Mouse (Mus musculus) midbrain, embryonic 16.5 days (tissue): ENCODE data around the gene Rad51b. TPM values are rescaled to one million over a fixed set of nuclear protein-coding genes. Genes with fewer than 3 reads are reported as not detected.

Experiments
- ATAC-seq: fragments of 200-750 bp; cut with Nextera tagmentation; 2 replicates; pipeline ENCODE4 v1.8.0; 2017; ENCODE audit warnings: moderate TSS enrichment
- H3K27ac ChIP-seq: fragments of 300-500 bp; sonication (generic); 2 replicates; pipeline ENCODE4 v1.5.1; 2014; ENCODE audit warnings: mild to moderate bottlenecking, low read length, mixed read lengths
- H3K27me3 ChIP-seq: fragments of 300-500 bp; sonication (generic); 2 replicates; pipeline ENCODE4 v1.6.1; 2014; ENCODE audit warnings: low read depth, low read length, mixed read lengths; ENCODE audit not compliant: control insufficient read depth, insufficient read depth
- H3K36me3 ChIP-seq: fragments of 300-500 bp; sonication (generic); 2 replicates; pipeline ENCODE4 v1.6.1; 2014; ENCODE audit warnings: mild to moderate bottlenecking, low read length, moderate library complexity, mixed read lengths; ENCODE audit not compliant: control insufficient read depth, insufficient read depth
- H3K4me1 ChIP-seq: fragments of 300-500 bp; sonication (generic); 2 replicates; pipeline ENCODE4 v1.6.1; 2014; ENCODE audit warnings: mild to moderate bottlenecking, low read length, mixed read lengths; ENCODE audit not compliant: control insufficient read depth, insufficient read depth
- H3K4me2 ChIP-seq: fragments of 300-500 bp; sonication (generic); 2 replicates; pipeline ENCODE4 v1.6.1; 2014; ENCODE audit warnings: mild to moderate bottlenecking, low read length, mixed read lengths
- H3K4me3 ChIP-seq: fragments of 300-500 bp; sonication (generic); 2 replicates; pipeline ENCODE4 v1.5.1; 2014; ENCODE audit warnings: low read depth, mild to moderate bottlenecking, low read length, moderate library complexity, mixed read lengths
- H3K9ac ChIP-seq: fragments of 300-500 bp; sonication (generic); 2 replicates; pipeline ENCODE4 v1.6.1; 2014; ENCODE audit warnings: low read depth, low read length, mixed read lengths
- H3K9me3 ChIP-seq: fragments of 300-500 bp; sonication (generic); replicated peaks from 2 replicates; pipeline ENCODE4 v1.6.1; 2014; ENCODE audit warnings: mild to moderate bottlenecking, low read length, mixed read lengths; ENCODE audit not compliant: control insufficient read depth, poor library complexity, severe bottlenecking
- WGBS: fragments of 180-500 bp; shearing (Covaris S2); extraction: QIAGEN DNeasy Blood & Tissue Kit; methylation state at CpG from one replicate; pipeline ENCODE4 v1.1.7; 2014; 5-methylcytosine and 5-hydroxymethylcytosine counted together
- polyA plus RNA-seq: library from polyadenylated mRNA; unstranded; fragments of >200 nt; fragmentation: Nextera tagmentation; extraction: Ambion mirVana; gene quantifications from 2 replicates; pipeline ENCODE4 v1.2.1, GENCODE M21; 2015

The Rad51b gene
- polyA plus RNA-seq, 1 experiment from 2014 or later: 1.5 TPM

DNA sequence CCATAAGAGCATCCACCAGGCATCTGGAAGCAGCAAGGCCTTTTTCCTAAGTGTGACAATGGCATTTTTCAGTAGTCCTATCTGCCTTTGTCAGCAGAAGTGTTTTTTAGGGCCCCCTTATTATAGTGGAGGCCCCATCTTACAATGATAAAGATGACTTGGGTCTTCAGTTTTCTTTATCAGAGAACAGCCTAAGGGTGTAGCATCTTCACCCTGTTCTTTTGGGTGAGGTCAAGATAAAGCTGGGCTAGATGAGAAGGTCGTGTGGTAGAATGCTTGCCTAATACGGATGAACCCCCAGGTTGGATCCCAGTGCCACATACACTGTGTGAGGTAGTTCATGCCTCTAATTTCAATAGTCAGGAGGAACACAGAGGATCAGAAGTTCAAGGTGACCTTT lies 307.8 kb downstream of the Rad51b start:
- no peaks in the 10 kb centered on the region for H3K27me3 ChIP-seq
- H3K4me3 ChIP-seq: no peak overlapping the region
- H3K9ac ChIP-seq: no peak overlapping the region
- no peak overlapping the region for H3K4me2 ChIP-seq
- 93% methylated on average over 2 of the region's 2 CpGs for WGBS
- no peaks in the 10 kb centered on the region for H3K36me3 ChIP-seq
- no peak overlapping the region for H3K27ac ChIP-seq
- no peaks in the 10 kb centered on the region for H3K9me3 ChIP-seq
- peaks cover 3% of the 10 kb centered on the region; the same call in 1 of the 2 replicates for H3K4me1 ChIP-seq
- ATAC-seq: no peak

DNA sequence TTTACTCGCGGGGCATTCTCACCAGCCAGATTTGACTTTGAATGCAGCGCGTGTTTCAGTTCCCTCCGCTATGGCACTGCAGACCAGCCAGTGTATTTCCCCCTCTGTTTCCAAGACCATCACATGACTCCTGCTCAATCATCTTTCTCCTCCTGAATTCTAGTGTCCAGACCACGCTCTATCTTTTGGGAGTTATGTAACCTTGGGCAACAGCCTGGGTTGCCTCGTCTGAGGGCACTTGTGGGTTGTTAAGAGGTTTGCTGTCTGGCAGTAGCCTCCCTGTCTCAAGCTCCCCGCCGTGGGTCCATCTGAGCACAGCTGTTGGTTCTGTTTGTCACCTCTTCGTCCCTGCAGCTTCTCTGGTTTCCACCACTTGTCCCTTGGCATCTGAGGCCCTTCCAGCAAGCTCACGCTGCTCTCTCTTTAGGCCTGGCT lies 309.1 kb downstream of the Rad51b start:
- no peaks in the 10 kb centered on the region for H3K4me1 ChIP-seq
- H3K9ac ChIP-seq: no peak overlapping the region
- no peaks in the 10 kb centered on the region for H3K27me3 ChIP-seq
- no peak overlapping the region for H3K4me2 ChIP-seq
- WGBS: 93% methylated on average over 11 of the region's 11 CpGs
- no peak overlapping the region for H3K27ac ChIP-seq
- no peaks in the 10 kb centered on the region for H3K36me3 ChIP-seq
- no peak overlapping the region for H3K4me3 ChIP-seq
- no peaks in the 10 kb centered on the region for H3K9me3 ChIP-seq
- no peak for ATAC-seq

DNA sequence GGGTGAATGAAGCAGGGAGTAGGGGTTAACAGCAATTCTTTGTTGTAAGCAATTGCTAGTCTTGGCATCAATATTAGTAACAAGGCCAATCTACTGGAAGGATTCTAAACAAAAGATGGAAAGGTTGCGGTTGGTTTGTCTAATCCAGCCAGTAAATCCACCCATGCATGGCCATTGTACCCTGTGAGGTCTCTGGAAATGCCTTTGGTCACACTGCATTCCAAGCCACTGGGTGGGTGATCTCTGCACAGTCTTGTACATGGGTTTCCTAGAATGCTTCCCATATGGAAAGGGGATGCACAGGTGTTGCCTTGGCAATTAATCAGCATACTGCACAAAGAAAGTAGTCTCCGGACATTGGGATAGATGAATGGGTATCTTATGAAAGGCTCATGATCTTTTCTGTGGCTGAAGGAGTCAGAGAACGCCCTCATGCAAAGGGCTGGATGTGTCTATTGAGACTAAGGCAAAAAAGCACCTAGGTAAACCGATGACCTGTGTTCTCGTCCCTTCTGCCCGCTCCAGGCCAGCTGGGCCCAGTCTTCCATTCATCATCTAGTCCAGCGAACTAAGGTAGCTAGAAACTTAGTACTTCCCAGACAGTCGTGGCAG lies 312.4 kb downstream of the Rad51b start:
- Histone ChIP-seq H3K4me3 (no peak overlapping the region), H3K27ac (no peak overlapping the region), H3K4me1 (no peaks in the 10 kb centered on the region), H3K4me2 (no peak overlapping the region), H3K9me3 (no peaks in the 10 kb centered on the region), H3K36me3 (no peaks in the 10 kb centered on the region), H3K27me3 (no peaks in the 10 kb centered on the region), H3K9ac (no peak overlapping the region)
- ATAC-seq: no peak
- WGBS: 27% methylated on average over 8 of the region's 8 CpGs

DNA sequence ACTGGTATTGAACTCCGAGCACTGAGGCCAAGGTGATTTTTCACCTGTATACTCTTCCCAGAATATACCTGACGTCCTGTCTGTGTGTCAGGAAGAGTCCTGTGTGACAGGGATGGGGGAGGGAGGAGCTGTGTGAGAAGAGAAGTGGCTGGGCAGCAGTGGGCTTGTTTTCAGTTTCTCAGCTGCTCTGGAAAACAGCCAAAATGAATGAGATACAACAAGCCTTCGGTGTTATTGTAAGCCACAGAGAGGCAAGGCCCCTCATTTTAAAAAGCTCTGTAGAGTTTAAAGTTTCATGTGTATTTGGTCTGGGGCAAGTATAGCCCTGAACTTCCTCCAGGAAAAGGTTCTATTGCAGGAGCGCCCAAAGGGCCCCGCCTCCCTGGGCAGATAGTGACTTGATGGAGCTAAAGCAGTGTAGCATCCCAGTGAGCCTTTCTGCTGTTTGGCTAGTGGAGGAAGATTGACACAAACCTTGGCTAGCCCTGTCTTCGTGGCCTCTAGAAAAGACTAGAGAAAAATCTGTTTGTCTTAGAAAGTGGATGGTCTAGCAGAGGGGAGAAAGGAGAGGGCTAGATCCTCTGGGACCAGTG lies 313.5 kb downstream of the Rad51b start:
- WGBS: 67% methylated on average over 6 of the region's 6 CpGs
- Histone ChIP-seq H3K9me3 (no peaks in the 10 kb centered on the region), H3K4me1 (no peaks in the 10 kb centered on the region), H3K27ac (no peak overlapping the region), H3K27me3 (no peaks in the 10 kb centered on the region), H3K4me2 (no peak overlapping the region), H3K36me3 (no peaks in the 10 kb centered on the region), H3K9ac (no peak overlapping the region), H3K4me3 (no peak overlapping the region)
- no peak for ATAC-seq

DNA sequence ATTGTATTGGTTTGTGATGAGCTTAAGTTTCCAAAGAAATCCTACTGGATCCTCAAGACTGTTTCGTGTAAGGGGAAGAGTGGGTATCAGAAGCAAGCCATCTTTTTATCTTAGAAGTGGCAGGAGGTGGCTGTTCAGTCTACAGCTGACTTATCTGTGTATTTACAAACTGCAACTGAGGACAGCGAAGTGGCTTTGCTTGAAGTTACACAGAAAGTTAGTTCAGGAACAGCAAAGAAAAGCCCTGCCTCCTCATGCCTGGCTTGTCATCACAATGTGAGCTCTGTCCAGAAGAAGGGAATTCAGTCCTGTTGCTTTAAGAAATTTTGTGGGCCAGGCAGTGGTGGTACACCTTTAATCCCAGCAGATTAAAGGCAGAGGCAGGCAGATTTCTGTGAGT lies 314.6 kb downstream of the Rad51b start:
- no peak for ATAC-seq
- WGBS: 94% methylated on average over 2 of the region's 2 CpGs

DNA sequence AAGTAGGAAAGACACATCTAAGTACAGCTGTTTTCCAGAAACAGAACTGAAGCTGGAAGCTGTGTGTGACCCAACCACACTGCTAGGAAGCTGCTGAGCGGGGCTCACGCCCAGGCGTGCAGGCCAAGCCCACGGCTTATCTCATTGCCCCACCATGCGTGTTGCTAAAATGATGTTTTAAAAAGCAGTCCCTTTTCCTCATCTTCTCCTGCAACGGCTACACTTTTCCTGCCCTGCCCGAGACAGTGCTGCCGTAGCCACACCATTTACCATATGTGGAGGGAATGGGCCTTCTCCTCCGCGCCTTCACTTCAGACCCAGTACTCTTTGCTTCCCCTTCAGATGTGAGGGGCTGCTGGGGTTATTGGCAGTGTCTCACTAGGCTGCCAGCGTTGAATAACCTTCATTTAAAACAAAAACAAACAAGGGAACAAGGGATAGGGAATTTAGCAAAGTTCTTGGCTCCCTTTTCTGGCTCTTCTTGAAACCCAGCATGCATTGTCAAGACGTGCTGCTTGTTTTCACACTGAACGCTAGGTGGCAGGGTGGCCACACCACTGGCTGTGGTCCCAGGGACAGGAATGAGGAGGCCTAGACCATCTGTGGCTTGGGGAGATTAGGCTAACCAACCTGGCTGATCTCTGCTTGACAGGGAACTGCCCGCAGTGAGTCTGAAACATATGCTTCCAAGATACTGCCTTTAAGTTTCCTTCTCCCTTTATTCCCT lies 315.4 kb downstream of the Rad51b start:
- Histone ChIP-seq H3K9me3 (no peaks in the 10 kb centered on the region), H3K27me3 (no peaks in the 10 kb centered on the region), H3K4me1 (no peaks in the 10 kb centered on the region), H3K27ac (peak overlapping the region; percentile 30; the same call in 1 of the 2 replicates), H3K9ac (no peak overlapping the region), H3K36me3 (no peaks in the 10 kb centered on the region), H3K4me3 (no peak overlapping the region), H3K4me2 (no peak overlapping the region)
- ATAC-seq: peak; percentile 96
- 47% methylated on average over 14 of the region's 14 CpGs for WGBS

More for the DNA sequence above, 314.6 kb downstream of the Rad51b start:
- no peak overlapping the region for H3K27ac ChIP-seq
- H3K27me3 ChIP-seq: no peaks in the 10 kb centered on the region
- no peaks in the 10 kb centered on the region for H3K9me3 ChIP-seq
- H3K36me3 ChIP-seq: no peaks in the 10 kb centered on the region
- no peaks in the 10 kb centered on the region for H3K4me1 ChIP-seq
- no peak overlapping the region for H3K9ac ChIP-seq
- H3K4me3 ChIP-seq: no peak overlapping the region
- H3K4me2 ChIP-seq: no peak overlapping the region

DNA sequence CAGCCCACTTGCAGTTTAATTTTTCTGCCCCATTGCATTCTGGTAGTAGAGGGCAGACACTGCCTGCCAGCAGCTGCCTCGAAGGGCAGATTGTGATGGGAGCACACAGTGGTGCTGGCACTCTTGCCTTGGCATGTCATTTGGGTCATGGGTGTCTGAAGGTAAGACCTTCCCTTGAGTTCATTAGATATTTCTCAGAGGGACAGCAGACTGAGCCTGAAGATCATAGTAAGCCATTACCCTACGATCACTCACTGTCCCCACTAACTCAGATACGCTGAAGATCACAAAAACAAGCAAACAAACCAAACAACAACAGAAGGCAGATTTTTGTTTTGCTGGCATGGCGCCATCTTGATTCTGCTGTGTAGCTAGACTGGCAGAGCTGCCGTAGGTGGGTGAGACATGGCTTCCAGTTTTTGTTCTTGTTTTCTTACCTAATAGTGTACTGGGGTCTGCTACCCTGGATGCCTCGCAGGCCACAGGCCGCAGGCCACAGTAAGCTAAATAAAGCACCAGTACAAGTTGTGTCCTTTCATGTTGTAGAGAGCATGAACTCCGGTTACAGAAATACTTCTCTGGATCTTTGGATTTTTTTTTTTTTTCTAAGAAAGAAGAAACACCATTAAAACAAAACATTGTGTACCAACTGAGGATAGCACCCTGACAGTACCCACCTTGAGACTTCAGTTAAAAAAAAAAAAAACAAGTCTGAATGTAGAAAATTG lies 316.1 kb downstream of the Rad51b start:
- Histone ChIP-seq H3K4me2 (no peak overlapping the region), H3K27ac (peak overlapping the region; percentile 30; the same call in 1 of the 2 replicates), H3K36me3 (no peaks in the 10 kb centered on the region), H3K27me3 (no peaks in the 10 kb centered on the region), H3K4me3 (no peak overlapping the region), H3K9me3 (no peaks in the 10 kb centered on the region), H3K9ac (no peak overlapping the region), H3K4me1 (no peaks in the 10 kb centered on the region)
- peak; percentile 54; the same call in 1 of the 2 replicates for ATAC-seq
- 78% methylated on average over 8 of the region's 8 CpGs for WGBS

DNA sequence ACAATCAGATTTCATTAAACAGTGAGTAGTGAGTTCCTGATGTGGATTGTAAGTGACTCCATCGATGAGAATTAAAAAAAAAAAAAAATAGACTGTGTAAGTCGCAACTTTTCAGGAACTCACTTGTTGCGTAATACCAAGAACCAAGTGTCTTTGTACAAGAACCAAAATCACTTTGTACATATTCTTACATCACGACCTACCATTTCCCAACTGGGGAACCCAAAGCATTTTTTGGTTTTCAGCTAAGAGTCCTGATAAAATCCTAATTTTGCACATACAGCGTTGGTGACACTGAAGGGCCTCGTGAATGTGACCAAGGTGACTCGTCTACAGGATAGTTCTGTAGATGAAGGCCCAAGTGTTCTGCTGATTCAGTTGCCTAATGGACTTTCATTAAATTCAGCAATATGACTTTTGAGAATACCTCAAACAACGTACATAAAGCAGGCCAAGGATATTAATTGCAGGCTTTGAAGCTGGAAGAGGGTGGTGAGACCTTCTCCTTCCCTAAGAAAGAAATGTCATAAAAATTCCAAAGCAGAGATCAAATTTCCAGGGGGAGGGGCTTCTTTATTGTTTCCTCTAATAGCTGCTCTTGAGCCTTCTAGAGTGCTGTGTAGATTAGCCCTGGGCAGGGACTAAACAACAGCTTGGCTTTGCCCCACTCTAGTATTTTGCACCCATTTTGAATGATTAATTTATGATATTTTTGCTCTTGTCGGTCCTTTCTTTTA lies 316.9 kb downstream of the Rad51b start:
- no peak overlapping the region for H3K4me2 ChIP-seq
- H3K9ac ChIP-seq: no peak overlapping the region

More for the DNA sequence above, 316.9 kb downstream of the Rad51b start:
- H3K27ac ChIP-seq: no peak overlapping the region
- H3K36me3 ChIP-seq: no peaks in the 10 kb centered on the region
- 90% methylated on average over 9 of the region's 9 CpGs for WGBS
- H3K4me1 ChIP-seq: no peaks in the 10 kb centered on the region
- ATAC-seq: no peak
- no peaks in the 10 kb centered on the region for H3K27me3 ChIP-seq
- no peaks in the 10 kb centered on the region for H3K9me3 ChIP-seq
- no peak overlapping the region for H3K4me3 ChIP-seq
